ENCODE assay signal across 29 mouse cellular contexts in genomic region chr1:33624441-33624840, GRCm38 (mm10). TPM values are rescaled to one million over a fixed set of nuclear protein-coding genes. Genes with fewer than 3 reads are reported as not detected.
A peak's percentile ranks its signal among the peaks of the same experiment; 100 is the strongest.
DNase-seq lines count a peak whose midpoint lies in the region; ATAC-seq and TF ChIP-seq lines count a peak whose summit lies in the region.
"Had no signal": no experiment of that assay in that cellular context is flagged by ENCODE, and none has a peak within 500 bp of the region (broad histone marks: within the 10 kb centered on the region; RNA-seq: fewer than 3 reads in every experiment).

No protein-coding gene starts in this region.

- intact Hi-C loops in left cerebral cortex, postnatal 10 days (cut with DNase I), result no loop called here

- TF ChIP-seq CTCF in MEL (IDR thresholded peaks at IDR 0.05 in 2 of 3, conservative IDR thresholded peaks at IDR 0.05 in 1 of 3; ENCODE audit: control insufficient read depth in 1 of 3, insufficient read depth in 1 of 3, low read depth in 2 of 3, low read length in 3 of 3, poor library complexity in 1 of 3, severe bottlenecking in 1 of 3), result no peak

- H3K9me3 ChIP-seq in liver, embryonic 11.5 days (ENCODE audit: control insufficient read depth, low read length), result no peaks in the 10 kb centered on the region
- no peaks in the 10 kb centered on the region for H3K9me3 ChIP-seq in MEL (replicated peaks; ENCODE audit: insufficient read depth, low read length)
- no peaks in the 10 kb centered on the region for H3K9me3 ChIP-seq in liver, embryonic 13.5 days (replicated peaks)
- H3K9me3 ChIP-seq in liver, embryonic 16.5 days (replicated peaks; ENCODE audit: control insufficient read depth, low read length), result no peaks in the 10 kb centered on the region
- H3K9me3 ChIP-seq: embryonic facial prominence, embryonic 12.5 days; embryonic facial prominence, embryonic 15.5 days; heart, embryonic 12.5 days; heart, embryonic 15.5 days; hindbrain, embryonic 12.5 days; hindbrain, embryonic 15.5 days had no signal

- no peak for TF ChIP-seq RAD21 in MEL (IDR thresholded peaks at IDR 0.05; ENCODE audit: low read depth, low read length)

- ATAC-seq in liver, embryonic 11.5 days (replicated peaks; ENCODE audit: low FRiP score), result no peak
- ATAC-seq in liver, embryonic 13.5 days (ENCODE audit: low read depth), result 0 out of 2 replicates have a peak, but pooled peaks have one; percentile 3
- no peak for ATAC-seq in liver, embryonic 16.5 days (ENCODE audit: low read depth)
- ATAC-seq: forebrain, embryonic 14.5 days; forebrain, postnatal 0 days had no signal

- H3K27ac ChIP-seq in liver, embryonic 11.5 days (ENCODE audit: low read depth, low read length), result peak overlapping the region; percentile 80
- H3K27ac ChIP-seq in MEL (ENCODE audit: control insufficient read depth, low read depth, low read length), result peak overlapping the region; percentile 81
- H3K27ac ChIP-seq in liver, embryonic 13.5 days, result peak overlapping the region; percentile 100
- peak overlapping the region; percentile 87 for H3K27ac ChIP-seq in liver, embryonic 16.5 days (ENCODE audit: low read length)
- H3K27ac ChIP-seq: embryonic facial prominence, embryonic 12.5 days; embryonic facial prominence, embryonic 15.5 days; gastrocnemius, adult 2 months; heart, embryonic 15.5 days; hindbrain, embryonic 12.5 days; hindbrain, embryonic 15.5 days had no signal

- H3K36me3 ChIP-seq in liver, embryonic 11.5 days (ENCODE audit: control insufficient read depth, insufficient read depth, low read length), result peaks cover 11% of the 10 kb centered on the region
- peaks cover 6 to 48% of the 10 kb centered on the region in 2 experiments for H3K36me3 ChIP-seq in MEL (ENCODE audit: control insufficient read depth in 1 of 2, insufficient read depth in 2 of 2, low read length in 2 of 2)
- H3K36me3 ChIP-seq in liver, embryonic 13.5 days, result peaks cover 60% of the 10 kb centered on the region
- H3K36me3 ChIP-seq in liver, embryonic 16.5 days (ENCODE audit: control insufficient read depth, insufficient read depth), result peaks cover 13% of the 10 kb centered on the region
- H3K36me3 ChIP-seq: heart, embryonic 15.5 days; hindbrain, embryonic 15.5 days had no signal

- H3K79me2 ChIP-seq in MEL (ENCODE audit: control insufficient read depth, insufficient read depth, low read length, poor library complexity), result no peaks in the 10 kb centered on the region

- no peak for TF ChIP-seq POLR2A in MEL (IDR thresholded peaks at IDR 0.05; ENCODE audit: control insufficient read depth in 1 of 2, insufficient read depth in 1 of 2, low read depth in 1 of 2, low read length in 2 of 2, poor library complexity in 1 of 2)

- no peak for DNase-seq in liver, embryonic 11.5 days (ENCODE audit: low spot score)
- no peak for DNase-seq in liver
- peak; percentile 75 for DNase-seq in MEL (ENCODE audit: low read depth, low spot score)
- DNase-seq in liver, embryonic 13.5 days, result no peak
- DNase-seq in neural tube, embryonic 10.5 days (ENCODE audit: extremely low spot score, low spot score), result no peak
- DNase-seq in right cerebral cortex, postnatal 25 days, result no peak
- DNase-seq in left cerebral cortex, postnatal 10 days (ENCODE audit: extremely low spot score in 1 of 2, low spot score in 2 of 2), result no peak
- DNase-seq: adrenal gland, adult 2 months; adrenal gland, postnatal 14 days; B cell, adult 2 months; cerebellum, adult 11 months; cerebellum, adult 2 months; cerebellum, adult 9-11 months; cerebellum, postnatal 25 days; forebrain, postnatal 0 days; gastrocnemius, adult 2 months; gastrocnemius, postnatal 14 days; heart, adult 18-20 months; heart, postnatal 10 days; heart, postnatal 4 days had no signal

- H3K27me3 ChIP-seq in liver, embryonic 11.5 days (replicated peaks; ENCODE audit: control insufficient read depth, insufficient read depth, low read length), result no peaks in the 10 kb centered on the region
- no peaks in the 10 kb centered on the region for H3K27me3 ChIP-seq in MEL (ENCODE audit: control insufficient read depth in 1 of 2, insufficient read depth in 2 of 2, low read length in 2 of 2)
- no peaks in the 10 kb centered on the region for H3K27me3 ChIP-seq in liver, embryonic 13.5 days
- no peaks in the 10 kb centered on the region for H3K27me3 ChIP-seq in liver, embryonic 16.5 days (ENCODE audit: control insufficient read depth, insufficient read depth, low read depth, low read length)
- H3K27me3 ChIP-seq: CH12.LX; embryonic facial prominence, embryonic 12.5 days; embryonic facial prominence, embryonic 15.5 days; heart, embryonic 12.5 days; heart, embryonic 15.5 days; hindbrain, embryonic 12.5 days; hindbrain, embryonic 15.5 days had no signal

- no peak overlapping the region for H3K9ac ChIP-seq in liver, embryonic 11.5 days (ENCODE audit: low read depth, low read length)
- 0 out of 2 replicates have a peak overlapping the region, but pooled peaks have one; percentile 14 for H3K9ac ChIP-seq in MEL (ENCODE audit: control insufficient read depth, low read depth, low read length, poor library complexity, severe bottlenecking)
- H3K9ac ChIP-seq in liver, embryonic 13.5 days, result peak overlapping the region; percentile 62
- peak overlapping the region; percentile 28; the same call in 1 of the 2 replicates for H3K9ac ChIP-seq in liver, embryonic 16.5 days (ENCODE audit: low read depth, low read length)
- H3K9ac ChIP-seq: embryonic facial prominence, embryonic 12.5 days; embryonic facial prominence, embryonic 15.5 days; forebrain, postnatal 0 days; heart, embryonic 12.5 days; heart, embryonic 15.5 days; hindbrain, embryonic 12.5 days; hindbrain, embryonic 15.5 days had no signal

- WGBS in liver, embryonic 11.5 days, result 72% methylated on average over 4 of the region's 4 CpGs
- 45% methylated on average over 4 of the region's 4 CpGs for WGBS in liver, embryonic 13.5 days (ENCODE audit: insufficient replicate concordance)
- WGBS in liver, embryonic 16.5 days (ENCODE audit: insufficient replicate concordance), result 37% methylated on average over 4 of the region's 4 CpGs

- H3K4me3 ChIP-seq in liver, embryonic 11.5 days (ENCODE audit: low read depth, low read length), result no peak overlapping the region
- peak overlapping the region in 1 of 2 experiments; percentile 9; a peak in 1 of 4 replicates for H3K4me3 ChIP-seq in MEL (ENCODE audit: control insufficient read depth in 1 of 2, insufficient read depth in 1 of 2, low read depth in 2 of 2, low read length in 2 of 2)
- H3K4me3 ChIP-seq in liver, embryonic 13.5 days (replicated peaks), result no peak overlapping the region
- no peak overlapping the region for H3K4me3 ChIP-seq in liver, embryonic 16.5 days (ENCODE audit: low read depth, low read length)
- H3K4me3 ChIP-seq: embryonic facial prominence, embryonic 12.5 days; embryonic facial prominence, embryonic 15.5 days; gastrocnemius, adult 2 months; heart, embryonic 12.5 days; heart, embryonic 15.5 days; hindbrain, embryonic 12.5 days; hindbrain, embryonic 15.5 days had no signal

- no peak overlapping the region; the same call in 1 of the 2 replicates for H3K4me2 ChIP-seq in liver, embryonic 11.5 days
- peak overlapping the region; percentile 45 for H3K4me2 ChIP-seq in liver, embryonic 13.5 days
- H3K4me2 ChIP-seq in liver, embryonic 16.5 days (ENCODE audit: low read depth, low read length), result peak overlapping the region; percentile 40
- H3K4me2 ChIP-seq: embryonic facial prominence, embryonic 12.5 days; embryonic facial prominence, embryonic 15.5 days; heart, embryonic 12.5 days; heart, embryonic 15.5 days; hindbrain, embryonic 12.5 days; hindbrain, embryonic 15.5 days had no signal

- peaks cover 21% of the 10 kb centered on the region for H3K4me1 ChIP-seq in liver, embryonic 11.5 days (replicated peaks; ENCODE audit: control insufficient read depth, insufficient read depth, low read length)
- peaks cover 20 to 34% of the 10 kb centered on the region in 2 experiments for H3K4me1 ChIP-seq in MEL (ENCODE audit: control insufficient read depth in 1 of 2, insufficient read depth in 2 of 2, low read length in 2 of 2)
- H3K4me1 ChIP-seq in liver, embryonic 13.5 days (replicated peaks), result peaks cover 88% of the 10 kb centered on the region
- peaks cover 49% of the 10 kb centered on the region for H3K4me1 ChIP-seq in liver, embryonic 16.5 days (ENCODE audit: control insufficient read depth, low read depth, low read length)
- H3K4me1 ChIP-seq: embryonic facial prominence, embryonic 12.5 days; embryonic facial prominence, embryonic 15.5 days; heart, embryonic 12.5 days; heart, embryonic 15.5 days; hindbrain, embryonic 12.5 days; hindbrain, embryonic 15.5 days had no signal

- no peak for TF ChIP-seq EP300 in MEL (IDR thresholded peaks at IDR 0.05; ENCODE audit: low read depth in 1 of 2, low read length in 2 of 2)

TF ChIP-seq in MEL, 35 proteins besides CTCF, POLR2A, EP300 and RAD21:
- TF ChIP-seq TBP (IDR thresholded peaks at IDR 0.05; ENCODE audit: low read depth, low read length) (peak; percentile 13; the same call in 1 of the 2 replicates), MXI1 (IDR thresholded peaks at IDR 0.05; ENCODE audit: low read depth, low read length) (no peak), TAL1 (IDR thresholded peaks at IDR 0.05; ENCODE audit: low read length) (no peak), GATA1 (IDR thresholded peaks at IDR 0.05; ENCODE audit: low read depth, low read length) (no peak)

RNA-seq across cellular contexts. Expression of gene Prim2, which starts 45.2 kb away (rescaled TPM):
- 62.7 and 65.4 TPM in 2 replicates for polyA plus RNA-seq in liver, embryonic 11.5 days (2014; fragmentation: Nextera tagmentation; extraction: Ambion mirVana)
- 36.1 and 38.6 TPM in 2 replicates for total RNA-seq in MEL (2012; rRNA removed)
- polyA plus RNA-seq in MEL (2012; ENCODE audit: insufficient read depth in 1 of 2, insufficient read length in 2 of 2, low read depth in 1 of 2, low replicate concordance in 2 of 2, missing spikeins in 1 of 2), result 10 to 100 TPM in 1 of 2 experiments, not detected in 1; 48.9 TPM
- polyA plus RNA-seq in liver, embryonic 13.5 days (2015; fragmentation: Nextera tagmentation; extraction: Ambion mirVana), result 43.2 and 49.5 TPM in 2 replicates
- polyA plus RNA-seq in liver, embryonic 16.5 days (2015; fragmentation: Nextera tagmentation; extraction: Ambion mirVana), result 27.4 and 30.4 TPM in 2 replicates
- 1 to 10 TPM; 8.5 to 9.0 TPM for total RNA-seq in left cerebral cortex, postnatal 10 days (2021)
